Mouse (Mus musculus) gonadal fat pad, adult 2 months (tissue): ENCODE data around the gene Sept9. TPM values are rescaled to one million over a fixed set of nuclear protein-coding genes. Genes with fewer than 3 reads are reported as not detected.

Source experiments
- DNase-seq: peaks from one replicate; pipeline ENCODE4 v3.0.0-alpha.2; 2012; ENCODE audit warnings: low read depth
- polyA plus RNA-seq: library from polyadenylated mRNA; depleted of rRNA; stranded (reverse); fragments of >200 nt; gene quantifications from 2 replicates; pipeline ENCODE4 v1.2.3, GENCODE M21; 2012

Gene Sept9
- polyA plus RNA-seq, 1 experiment = 35.4 TPM

GRCm38 (mm10) chr11:117220777-117221176 lies 21.3 kb downstream of the Sept9 start:
- DNase-seq = no peak

GRCm38 (mm10) chr11:117221182-117221581 lies 21.7 kb downstream of the Sept9 start:
- no peak for DNase-seq

GRCm38 (mm10) chr11:117222899-117223298 lies 23.4 kb downstream of the Sept9 start:
- DNase-seq = no peak

GRCm38 (mm10) chr11:117224804-117225203 lies 25.3 kb downstream of the Sept9 start:
- no peak for DNase-seq

- no peak for DNase-seq
Measured at GRCm38 (mm10) chr11:117225531-117226213, 26.2 kb downstream of the Sept9 start.

- DNase-seq = no peak
Measured at GRCm38 (mm10) chr11:117226214-117226535, 26.7 kb downstream of the Sept9 start.

- no peak for DNase-seq
Measured at GRCm38 (mm10) chr11:117228139-117228538, 28.7 kb downstream of the Sept9 start.

- no peak for DNase-seq
Measured at GRCm38 (mm10) chr11:117231551-117231950, 32.1 kb downstream of the Sept9 start.

GRCm38 (mm10) chr11:117232032-117232431 lies 32.6 kb downstream of the Sept9 start:
- DNase-seq = no peak

- no peak for DNase-seq
Measured at GRCm38 (mm10) chr11:117232886-117233458, 33.5 kb downstream of the Sept9 start.

GRCm38 (mm10) chr11:117233818-117234217 lies 34.4 kb downstream of the Sept9 start:
- no peak for DNase-seq

- no peak for DNase-seq
Measured at GRCm38 (mm10) chr11:117235086-117235897, 35.8 kb downstream of the Sept9 start.

- no peak for DNase-seq
Measured at GRCm38 (mm10) chr11:117235898-117236459, 36.5 kb downstream of the Sept9 start.

- no peak for DNase-seq
Measured at GRCm38 (mm10) chr11:117238169-117238568, 38.7 kb downstream of the Sept9 start.

- DNase-seq = no peak
Measured at GRCm38 (mm10) chr11:117239617-117240016, 40.2 kb downstream of the Sept9 start.

GRCm38 (mm10) chr11:117240322-117240721 lies 40.9 kb downstream of the Sept9 start:
- DNase-seq = no peak

- DNase-seq = no peak
Measured at GRCm38 (mm10) chr11:117240861-117241738, 41.6 kb downstream of the Sept9 start.

- no peak for DNase-seq
Measured at GRCm38 (mm10) chr11:117242339-117243084, 43.1 kb downstream of the Sept9 start.

- DNase-seq = no peak
Measured at GRCm38 (mm10) chr11:117243536-117244290, 44.3 kb downstream of the Sept9 start.
